Mouse (Mus musculus) spleen, adult 12 weeks (tissue): ENCODE results near the gene Lyrm2.

Source experiments
- DNase-seq: peaks from one replicate; pipeline ENCODE4 v3.0.0; 2022; ENCODE audit warnings: low spot score

Gene Lyrm2

DNA sequence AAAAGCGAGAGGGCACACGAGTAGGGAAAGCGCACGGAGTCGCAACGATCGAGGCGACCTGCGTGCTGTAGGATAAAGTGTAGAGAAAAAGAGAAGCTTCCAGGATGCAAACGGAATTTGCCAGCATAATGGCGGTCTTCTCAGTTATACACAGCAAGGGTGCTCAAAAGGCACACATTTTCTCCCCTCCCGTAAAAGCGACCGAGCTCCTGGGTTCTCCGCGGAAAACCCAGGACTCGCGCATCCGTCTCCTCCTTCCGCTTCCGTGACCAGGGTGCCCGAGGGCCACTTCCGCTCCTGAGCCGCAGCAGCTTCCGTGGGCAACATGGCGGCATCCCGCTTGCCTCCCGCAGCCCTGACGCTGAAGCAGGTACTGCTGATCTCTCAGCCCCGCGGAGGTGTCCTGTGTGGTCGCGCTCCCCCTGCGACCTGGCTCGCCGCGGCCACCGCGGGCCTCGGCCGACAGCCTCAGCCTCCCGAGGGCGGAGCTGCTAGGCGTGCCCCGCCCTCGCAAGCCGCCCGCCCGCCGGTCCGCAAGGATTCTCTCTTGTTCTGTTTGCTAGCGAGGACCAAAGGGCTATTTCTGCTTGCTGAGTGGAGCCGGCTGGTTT, at the start of gene Lyrm2:
Gene Lyrm2 (plus strand): TSS at position 288 of the 611 bp plus-strand sequence.
- peak; percentile 70 for DNase-seq

DNA sequence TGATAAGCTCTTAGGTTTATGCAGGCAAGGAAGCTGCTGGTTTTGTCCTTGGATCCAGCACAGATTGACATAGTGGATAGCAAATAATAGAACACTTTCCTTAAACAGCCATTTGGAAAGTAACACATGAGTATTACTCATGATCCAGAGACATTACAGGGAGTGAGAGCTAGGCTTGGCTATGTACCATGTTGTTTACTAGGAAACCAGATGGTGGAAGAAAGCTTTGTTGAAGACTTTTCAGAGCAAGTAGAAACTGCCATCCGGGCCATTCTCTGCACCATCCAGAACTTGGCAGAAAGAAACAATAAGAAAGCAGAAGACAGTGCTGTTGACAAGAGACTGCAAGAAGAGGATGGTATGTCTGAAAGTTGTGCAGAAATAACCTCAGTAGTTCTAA, 49.3 kb upstream of the Lyrm2 start:
- DNase-seq = no peak

DNA sequence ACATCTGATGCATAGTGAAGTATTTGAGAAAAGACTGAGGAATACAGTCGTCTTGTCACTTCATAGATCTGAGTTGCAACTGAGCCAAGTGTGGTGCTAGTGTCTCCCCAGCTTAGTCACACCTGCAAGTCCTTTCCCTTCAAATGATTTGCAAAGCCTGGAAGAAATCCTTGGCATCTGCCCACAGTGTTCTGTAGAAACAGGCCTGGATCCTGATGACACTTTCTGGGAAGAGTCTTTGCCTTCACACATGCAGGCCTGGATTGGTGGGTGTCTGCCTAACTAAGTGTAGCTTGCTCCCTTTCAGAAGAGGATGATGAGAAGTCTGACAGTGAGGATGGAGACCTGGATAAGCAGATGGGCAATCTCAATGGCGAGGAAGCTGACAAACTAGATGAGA, 42.6 kb upstream of the Lyrm2 start:
- no peak for DNase-seq

DNA sequence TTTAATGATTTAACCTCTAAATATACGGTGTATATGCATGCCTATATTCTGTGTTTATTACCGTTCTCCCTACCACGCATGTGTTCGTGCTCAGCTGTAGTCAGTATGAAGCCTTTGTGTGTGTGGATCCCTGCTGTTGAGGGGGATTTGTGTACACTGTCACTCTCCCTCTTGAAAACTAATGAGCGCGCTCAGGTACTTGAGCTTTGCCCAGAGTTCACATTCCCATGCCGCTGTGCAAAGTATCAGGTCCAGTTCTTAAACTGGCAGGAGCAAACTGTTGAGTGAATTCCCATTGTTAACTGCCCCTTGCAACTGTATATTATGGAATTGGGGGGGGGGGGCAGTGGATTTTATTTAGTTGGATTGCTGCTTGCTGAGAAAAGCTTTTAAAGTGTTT, 32.6 kb upstream of the Lyrm2 start:
- DNase-seq = no peak

DNA sequence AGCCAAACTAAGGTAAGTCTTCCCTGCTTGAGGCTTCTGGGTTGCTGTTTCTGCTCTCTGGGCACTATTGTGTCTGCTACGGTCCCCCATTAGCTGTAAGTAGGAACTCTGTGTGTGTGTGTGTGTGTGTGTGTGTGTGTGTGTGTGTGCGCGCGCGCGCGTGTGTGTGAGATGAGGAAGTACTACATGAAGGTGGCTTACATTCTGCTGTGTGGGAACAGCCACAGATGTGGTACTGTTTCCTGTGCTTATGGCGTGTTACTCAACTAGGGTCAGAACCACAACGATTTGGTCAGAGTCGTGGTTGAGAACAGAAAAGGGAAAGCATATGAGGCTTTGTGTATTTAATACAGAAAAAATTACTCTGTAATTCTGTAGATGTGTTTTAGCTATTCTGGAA, 32.0 kb upstream of the Lyrm2 start:
- DNase-seq = no peak

DNA sequence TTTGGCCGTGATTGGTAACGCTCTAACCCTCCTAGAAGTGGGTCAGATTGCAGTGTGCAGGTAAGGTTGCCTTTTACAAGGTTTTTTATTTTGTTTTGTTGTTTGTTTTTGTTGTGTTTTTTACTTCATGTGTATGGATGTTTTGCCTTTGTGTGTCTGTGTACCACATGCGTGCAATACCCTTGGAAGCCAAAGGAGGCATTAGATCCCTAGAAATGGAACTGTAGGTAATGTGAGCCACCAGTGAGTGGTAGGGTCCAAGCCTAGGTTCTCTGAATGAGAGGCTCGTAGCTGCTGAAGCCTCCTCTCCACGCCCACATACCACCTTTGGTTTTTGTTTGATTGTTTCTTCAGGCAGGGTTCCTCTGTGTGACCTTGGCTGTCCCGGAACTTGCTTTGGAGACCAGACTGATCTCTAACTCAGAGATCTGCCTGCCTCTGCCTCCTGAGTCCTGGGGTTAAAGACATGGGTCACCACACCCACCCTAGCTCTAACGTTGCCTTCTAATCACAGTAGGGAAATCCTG, 29.7 kb upstream of the Lyrm2 start:
- DNase-seq = no peak

DNA sequence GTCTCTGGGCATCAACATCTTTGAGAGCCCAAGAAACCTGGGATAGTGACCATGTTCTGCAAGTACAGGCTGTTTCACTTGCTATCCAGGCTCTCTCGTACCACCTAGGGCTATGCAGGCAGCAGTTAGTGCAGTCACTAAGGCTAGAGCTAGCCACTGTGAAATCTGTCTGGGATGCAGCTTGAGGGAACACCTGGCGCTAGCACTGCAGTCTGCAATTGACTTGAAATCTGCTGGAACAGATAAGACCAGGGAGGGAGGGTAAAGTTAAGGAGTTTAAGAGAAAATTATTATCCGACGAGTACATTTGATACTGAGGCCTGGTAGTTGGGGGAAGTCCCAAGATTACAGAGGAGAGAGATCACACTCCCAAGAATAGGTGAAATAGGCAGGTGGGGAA, 20.1 kb upstream of the Lyrm2 start:
- DNase-seq = no peak

DNA sequence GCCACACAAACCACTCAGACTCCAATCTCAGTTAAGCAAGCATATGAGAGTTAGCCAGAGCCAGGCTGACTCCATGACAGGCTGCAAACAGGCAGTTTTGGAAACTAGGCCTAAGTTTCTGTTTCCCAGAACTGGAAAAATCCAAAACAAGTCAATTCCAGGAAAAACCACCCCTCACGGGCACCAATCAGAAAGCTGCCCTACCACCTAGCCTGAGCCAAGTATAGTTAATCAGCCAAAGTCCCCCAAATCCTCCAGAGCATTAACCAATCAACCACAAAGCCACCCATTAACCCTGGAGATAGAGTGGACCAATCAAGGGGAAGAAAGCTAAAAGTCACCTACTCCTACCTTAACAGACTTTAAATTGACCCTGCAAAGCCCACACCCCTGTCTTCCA, 12.9 kb upstream of the Lyrm2 start:
- no peak for DNase-seq

DNA sequence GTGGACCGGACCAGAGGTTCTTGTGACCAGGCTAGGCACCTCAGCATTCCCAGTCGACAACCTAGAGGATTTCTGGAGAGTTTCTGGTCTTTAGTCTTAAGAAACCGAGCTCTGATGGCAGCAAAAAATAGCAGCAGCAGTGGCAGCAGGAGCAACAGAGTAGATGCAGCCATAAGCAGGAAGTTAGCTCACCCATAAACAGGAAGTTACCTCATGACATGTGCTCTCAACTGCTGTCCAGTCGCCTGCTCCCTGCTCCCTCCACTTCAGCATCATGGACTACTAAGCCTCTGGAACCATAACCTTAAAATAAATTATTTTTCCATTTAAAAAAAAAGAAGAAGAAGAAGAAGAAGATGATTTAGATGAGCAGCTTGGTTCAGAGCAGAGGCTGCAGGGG, 11.0 kb upstream of the Lyrm2 start:
- DNase-seq = no peak

DNA sequence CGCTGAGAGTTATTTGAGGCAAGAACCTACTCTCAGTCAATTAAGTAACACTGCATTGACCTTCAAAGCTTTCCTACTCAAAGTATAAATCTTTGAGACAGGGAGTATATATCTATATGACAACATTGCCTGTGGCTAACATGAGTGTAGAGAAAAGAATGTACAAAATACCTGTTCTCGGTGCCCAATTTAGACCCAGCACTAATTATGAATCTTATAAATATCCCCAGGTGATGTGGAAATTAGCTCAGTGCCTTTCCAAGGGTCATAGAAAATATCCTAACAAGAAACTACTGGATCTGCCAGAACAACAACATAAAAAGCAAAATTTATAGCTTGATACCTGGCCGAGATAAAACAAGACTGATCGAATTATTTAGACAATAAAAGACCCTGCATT, 1.1 kb upstream of the Lyrm2 start:
- DNase-seq = no peak

DNA sequence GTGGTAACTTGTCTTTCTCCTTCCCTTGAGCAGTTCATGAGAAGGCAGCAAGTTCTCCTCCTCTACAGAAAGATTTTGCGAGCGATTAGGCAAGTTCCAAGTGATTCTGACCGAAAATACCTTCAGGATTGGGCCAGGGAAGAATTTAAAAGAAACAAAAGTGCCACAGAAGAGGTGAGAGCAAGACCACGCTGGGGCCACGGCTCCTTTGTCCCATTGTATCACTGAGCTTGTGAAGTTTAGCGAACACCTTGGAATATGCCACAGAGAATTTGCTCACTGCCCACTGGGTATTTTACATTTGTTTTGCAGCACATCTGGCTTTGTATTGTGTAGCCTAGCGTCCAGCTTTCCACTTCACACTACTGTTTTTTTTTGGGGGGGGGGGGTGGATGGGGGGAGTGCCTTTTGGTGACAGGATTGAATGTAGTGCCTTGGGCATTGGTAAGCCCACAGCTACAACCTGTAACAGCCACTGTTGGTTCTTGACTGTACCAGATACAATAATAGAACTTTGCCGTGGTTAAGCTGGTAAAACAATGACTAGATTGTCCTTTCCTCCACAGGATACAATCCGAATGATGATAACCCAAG, 621 bp downstream of the Lyrm2 start:
- DNase-seq = no peak

DNA sequence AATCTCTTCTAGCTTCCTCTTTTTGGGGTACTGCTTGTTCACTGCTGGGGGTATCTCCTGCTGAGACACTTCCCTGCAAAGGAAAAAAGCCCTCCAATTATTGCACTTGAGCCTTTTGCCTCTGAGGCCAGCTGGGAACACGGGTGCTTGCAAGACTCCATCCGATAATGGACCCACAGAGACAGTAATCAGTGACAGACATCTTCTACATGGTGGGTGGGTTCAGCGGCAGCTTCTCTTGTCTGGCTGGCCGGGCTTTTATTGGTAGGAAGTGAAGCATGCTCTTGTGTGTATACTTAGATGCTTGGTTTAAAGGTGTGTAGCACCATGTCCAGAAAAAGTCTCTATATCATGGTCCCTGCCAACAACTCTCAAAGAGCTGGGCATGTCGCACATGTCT, 17.4 kb downstream of the Lyrm2 start:
- DNase-seq = no peak

DNA sequence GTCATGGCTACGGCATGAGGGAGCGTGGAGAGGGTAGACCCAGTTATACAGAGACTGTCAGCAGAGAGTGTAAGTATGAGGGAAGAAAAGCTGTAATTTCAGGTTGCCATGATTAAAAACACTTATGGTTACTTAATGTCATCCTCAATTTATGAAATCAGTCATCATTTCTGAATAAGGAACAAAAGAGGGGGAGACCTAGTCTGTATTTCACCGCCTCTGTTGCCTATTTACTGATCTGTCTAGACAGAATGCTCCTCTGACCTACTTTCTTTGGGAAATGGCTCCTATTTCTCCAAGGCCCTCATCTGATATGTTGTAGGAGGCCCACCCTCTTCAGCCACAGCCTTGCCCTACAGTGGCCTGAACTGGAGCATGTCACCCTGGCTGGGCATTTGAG, 20.6 kb downstream of the Lyrm2 start:
- no peak for DNase-seq

DNA sequence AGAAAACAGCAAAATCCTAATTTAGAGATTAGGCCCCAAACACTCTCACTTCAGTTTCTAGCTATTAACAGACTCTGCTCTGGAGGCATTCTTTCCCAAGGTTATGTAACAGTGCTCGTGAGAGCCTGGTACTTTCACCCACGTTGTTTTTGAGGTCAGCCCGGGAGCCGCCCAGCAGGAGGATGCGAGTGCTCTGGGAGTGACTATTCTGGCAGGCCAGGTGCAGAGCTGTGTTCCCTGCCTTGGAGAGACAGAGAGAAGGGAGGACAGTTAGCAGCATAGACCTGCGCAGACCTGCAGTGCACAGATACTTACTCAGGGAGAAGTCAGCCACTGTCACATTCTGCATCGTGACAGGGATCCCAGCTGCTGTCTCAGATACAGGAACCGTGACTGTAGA, 24.2 kb downstream of the Lyrm2 start:
- DNase-seq = no peak

DNA sequence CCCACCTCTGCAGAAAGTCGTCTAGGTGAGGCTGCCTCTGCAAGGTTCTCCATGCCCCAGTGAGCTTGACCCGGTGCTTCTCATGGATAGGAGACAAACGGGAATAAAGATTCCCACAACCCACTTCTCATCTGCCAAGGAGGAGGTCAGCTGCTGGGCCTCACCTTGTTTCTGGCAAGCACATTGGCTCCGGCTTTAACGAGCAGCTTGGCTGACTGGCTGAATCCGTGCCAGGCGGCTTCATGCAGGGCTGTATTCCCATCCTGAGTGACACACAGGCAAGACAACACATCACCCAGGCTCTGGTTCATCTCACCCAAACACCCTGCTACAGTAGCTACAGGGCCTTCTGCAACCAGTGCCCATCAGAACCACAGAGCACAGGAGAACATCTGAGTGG, 26.9 kb downstream of the Lyrm2 start:
- no peak for DNase-seq

DNA sequence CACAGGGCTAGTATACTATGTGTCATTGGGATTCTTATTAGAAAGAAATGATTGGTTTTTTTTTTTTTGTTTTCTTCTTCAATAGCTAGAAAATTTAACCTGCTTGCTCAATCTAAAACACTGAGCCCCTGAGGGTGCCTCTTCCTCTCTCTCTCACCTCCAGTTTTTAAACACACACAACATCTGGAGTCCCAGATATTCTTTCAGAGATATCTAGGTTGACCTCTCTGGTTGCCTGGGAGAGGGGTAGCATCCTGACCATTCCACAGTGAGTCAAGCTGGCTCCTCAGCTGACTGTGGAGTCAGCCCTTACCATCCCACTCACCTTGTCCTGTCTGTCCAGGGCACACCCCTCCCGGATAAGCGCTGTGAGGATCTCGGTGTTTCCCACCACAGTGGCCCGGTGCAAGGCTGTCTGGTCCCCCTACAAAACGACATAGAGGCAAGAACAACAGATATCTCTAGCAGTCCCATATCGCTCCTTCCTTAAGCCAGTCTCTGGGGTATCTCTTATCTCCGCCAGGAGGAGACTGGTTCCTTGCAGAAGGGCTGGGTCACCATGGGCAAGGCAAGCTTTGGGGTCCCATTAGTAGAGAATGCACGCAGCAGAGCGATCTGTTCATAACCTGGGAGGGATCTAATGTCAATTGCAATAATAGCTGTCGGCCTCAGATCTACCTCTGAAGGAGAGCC, 28.5 kb downstream of the Lyrm2 start:
- DNase-seq = no peak

DNA sequence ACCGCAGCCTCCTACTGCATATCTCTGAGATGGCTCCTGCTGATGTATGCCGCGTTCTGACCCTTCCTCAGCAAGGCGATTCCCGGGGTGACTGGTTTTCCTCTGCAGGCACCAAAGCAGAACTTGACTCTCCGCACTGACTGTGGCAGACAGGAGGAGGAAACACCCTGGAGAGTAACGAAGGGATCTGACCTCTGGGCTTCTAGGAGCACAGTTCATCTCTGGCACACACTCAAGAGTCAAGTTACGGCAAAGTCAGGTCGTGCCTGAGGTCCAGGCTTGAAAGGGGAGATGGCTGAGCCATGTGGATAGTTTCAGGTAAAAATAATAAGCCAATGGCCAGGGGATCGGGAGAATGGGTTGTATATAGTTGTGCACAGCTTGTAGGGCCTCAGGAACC, 29.3 kb downstream of the Lyrm2 start:
- no peak for DNase-seq

DNA sequence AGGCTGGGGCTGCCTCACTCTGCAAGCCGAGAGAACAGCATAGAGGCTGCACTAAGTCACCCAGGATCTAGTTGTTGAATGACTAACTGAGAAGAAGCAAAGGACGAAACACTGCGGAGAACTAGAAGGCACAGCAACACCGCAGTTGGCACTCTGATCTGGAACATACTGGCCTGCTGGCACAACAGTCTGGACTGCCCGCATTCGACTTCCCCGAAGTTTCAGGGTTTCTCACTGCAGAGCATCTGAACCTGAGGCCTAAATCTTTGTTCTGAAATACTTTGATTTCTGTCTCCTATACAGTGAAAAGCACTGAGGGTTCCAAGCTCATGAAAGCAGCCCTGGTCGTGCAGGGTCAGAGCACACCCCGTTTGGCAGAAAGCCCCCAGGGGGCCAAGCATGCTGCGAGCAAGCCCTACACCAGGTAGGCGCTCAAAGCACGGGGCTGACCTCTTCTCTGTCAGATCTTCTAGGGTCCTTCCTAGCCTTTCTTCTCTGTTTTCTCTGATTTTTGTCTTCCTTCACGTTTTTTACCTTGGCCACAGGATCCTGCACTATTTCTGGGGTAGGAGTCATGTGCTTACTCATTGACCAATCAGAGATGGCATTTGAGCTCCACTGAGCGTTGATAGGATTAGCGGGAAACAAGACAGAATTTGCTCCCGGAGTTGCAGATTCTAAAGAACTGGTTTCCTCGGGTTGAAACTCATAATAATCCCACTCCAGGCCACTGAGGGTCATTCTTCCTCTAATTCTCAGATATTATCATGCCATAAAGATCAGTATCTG, 33.6 kb downstream of the Lyrm2 start:
- no peak for DNase-seq

DNA sequence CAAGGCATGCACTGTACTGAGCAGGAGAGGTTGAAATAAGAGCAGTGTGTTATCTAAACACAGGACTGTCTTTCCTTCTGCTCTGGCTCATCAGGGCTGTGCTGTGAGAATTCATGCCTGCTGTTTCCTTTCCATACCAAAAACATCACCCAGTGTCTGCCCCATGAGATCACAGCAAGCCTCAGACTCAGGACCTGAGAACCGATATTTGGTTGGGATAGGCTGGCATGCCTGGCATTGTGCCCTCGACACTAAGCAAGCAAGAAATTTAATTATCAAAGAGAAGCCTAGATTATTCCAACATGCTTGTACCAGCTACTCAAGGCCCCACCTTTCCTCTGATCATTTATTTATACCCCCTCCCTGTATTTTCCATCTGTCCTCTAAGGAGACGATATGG, 34.5 kb downstream of the Lyrm2 start:
- DNase-seq = no peak

DNA sequence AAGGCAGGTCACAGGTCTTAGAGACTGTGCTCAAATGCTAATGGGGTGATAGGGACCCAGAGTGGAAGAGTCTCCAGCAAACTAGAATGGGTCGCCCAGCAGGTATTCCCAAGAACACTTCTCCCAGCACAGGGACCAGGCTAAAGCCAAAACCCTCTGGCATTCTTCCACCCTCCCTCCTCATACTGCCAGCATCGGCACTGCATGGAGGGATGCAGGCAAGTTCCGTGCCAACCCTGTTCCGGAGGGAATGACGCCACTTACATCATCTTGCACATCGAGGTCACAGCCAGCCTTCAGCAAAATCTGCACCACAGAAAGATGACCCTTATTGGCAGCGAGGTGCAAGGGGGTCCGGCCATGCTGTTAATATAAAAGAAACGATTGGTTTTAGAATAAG, 36.0 kb downstream of the Lyrm2 start:
- no peak for DNase-seq

DNA sequence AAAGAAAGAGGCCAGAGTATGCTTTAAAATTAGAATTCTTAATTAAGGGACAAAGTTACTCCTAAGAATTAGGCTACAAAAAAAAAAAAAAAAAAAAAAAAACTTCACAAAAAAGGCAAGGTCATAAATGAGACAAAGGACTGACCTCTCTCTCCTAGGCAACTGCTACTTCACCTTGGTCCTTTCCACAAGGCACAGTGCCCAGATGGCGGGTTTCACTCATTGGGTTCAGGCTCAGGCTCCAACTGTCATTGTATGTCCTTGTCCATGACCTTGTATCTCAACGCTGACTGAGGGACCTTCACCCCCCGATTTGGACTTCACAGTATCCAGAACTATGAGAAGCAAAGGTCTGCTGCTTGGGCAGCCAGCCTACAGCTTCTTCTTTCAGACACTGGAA, 38.3 kb downstream of the Lyrm2 start:
- DNase-seq = no peak
